Mouse (Mus musculus) hindbrain, embryonic 10.5 days (tissue): ENCODE results near the gene Gpx7. TPM values are rescaled to one million over a fixed set of nuclear protein-coding genes. Genes with fewer than 3 reads are reported as not detected.
A peak's percentile ranks its signal among the peaks of the same experiment; 100 is the strongest.
"Not testable (repeated sequence)": the region's sequence is repeated elsewhere in the genome, so short reads cannot be mapped to it uniquely, and the experiment has no call there.

ENCODE experiments used
- DNase-seq: peaks from one replicate; pipeline ENCODE4 v3.0.0-alpha.2; 2017; ENCODE audit warnings: low spot score
- H3K27ac ChIP-seq: fragments of 300-500 bp; sonication (generic); 2 replicates; pipeline ENCODE4 v1.5.1; 2016; ENCODE audit warnings: mild to moderate bottlenecking, moderate library complexity
- H3K27me3 ChIP-seq: fragments of 300-500 bp; sonication (generic); 2 replicates; pipeline ENCODE4 v1.6.1; 2016; ENCODE audit warnings: mild to moderate bottlenecking; ENCODE audit not compliant: poor library complexity, insufficient read depth, severe bottlenecking
- H3K36me3 ChIP-seq: fragments of 300-500 bp; sonication (generic); 2 replicates; pipeline ENCODE4 v1.6.1; 2016; ENCODE audit warnings: mild to moderate bottlenecking, moderate library complexity
- H3K4me1 ChIP-seq: fragments of 300-500 bp; sonication (generic); replicated peaks from 2 replicates; pipeline ENCODE4 v1.6.1; 2016; ENCODE audit warnings: mild to moderate bottlenecking
- H3K4me3 ChIP-seq: fragments of 300-500 bp; sonication (generic); 2 replicates; pipeline ENCODE4 v1.5.1; 2016; ENCODE audit warnings: mild to moderate bottlenecking, moderate library complexity
- H3K9me3 ChIP-seq: fragments of 300-500 bp; sonication (generic); 2 replicates; pipeline ENCODE4 v1.6.1; 2016; ENCODE audit warnings: mild to moderate bottlenecking, moderate library complexity
- WGBS: fragments of 180-500 bp; shearing (Covaris S2); methylation state at CpG from one replicate; pipeline ENCODE4 v1.1.7; 2016; 5-methylcytosine and 5-hydroxymethylcytosine counted together
- polyA plus RNA-seq: library from polyadenylated mRNA; unstranded; fragments of >200 nt; fragmentation: Nextera tagmentation; extraction: Ambion mirVana; gene quantifications from 2 replicates; pipeline ENCODE4 v1.2.1, GENCODE M21; 2016

Gpx7 gene
- polyA plus RNA-seq, 1 experiment from 2014 or later = 56.0 TPM

- peak overlapping the region; percentile 32 for H3K4me3 ChIP-seq
Observed at GRCm38 (mm10) chr4:108360136-108361055, 46.4 kb downstream of the Gpx7 start.

GRCm38 (mm10) chr4:108358498-108358897 lies 48.3 kb downstream of the Gpx7 start:
- Histone ChIP-seq H3K27me3 (no peaks in the 10 kb centered on the region), H3K36me3 (no peaks in the 10 kb centered on the region), H3K27ac (peak overlapping the region; percentile 95), H3K9me3 (no peaks in the 10 kb centered on the region), H3K4me1 (peaks cover 74% of the 10 kb centered on the region), H3K4me3 (no peak overlapping the region)
- WGBS = 12% methylated on average over 4 of the region's 4 CpGs
- no peak for DNase-seq

More at GRCm38 (mm10) chr4:108360136-108361055, 46.4 kb downstream of the Gpx7 start:
- no peaks in the 10 kb centered on the region for H3K27me3 ChIP-seq
- peaks cover 74% of the 10 kb centered on the region for H3K4me1 ChIP-seq
- peak overlapping the region; percentile 95 for H3K27ac ChIP-seq
- no peaks in the 10 kb centered on the region for H3K9me3 ChIP-seq
- DNase-seq = peak; percentile 94
- no peaks in the 10 kb centered on the region for H3K36me3 ChIP-seq
- WGBS = 5% methylated on average over 28 of the region's 28 CpGs

GRCm38 (mm10) chr4:108357458-108357857 lies 49.3 kb downstream of the Gpx7 start:
- 95% methylated on average over 8 of the region's 8 CpGs for WGBS
- H3K27ac ChIP-seq = no peak overlapping the region
- H3K4me3 ChIP-seq = no peak overlapping the region
- no peaks in the 10 kb centered on the region for H3K27me3 ChIP-seq
- no peak for DNase-seq
- peaks cover 63% of the 10 kb centered on the region for H3K4me1 ChIP-seq
- no peaks in the 10 kb centered on the region for H3K9me3 ChIP-seq
- H3K36me3 ChIP-seq = no peaks in the 10 kb centered on the region

- H3K36me3 ChIP-seq, H3K9me3 ChIP-seq, H3K4me3 ChIP-seq, H3K27ac ChIP-seq, H3K27me3 ChIP-seq, DNase-seq: not testable (repeated sequence)
- H3K4me1 ChIP-seq = peaks cover 54% of the 10 kb centered on the region
Observed at GRCm38 (mm10) chr4:108353591-108353990, 53.2 kb downstream of the Gpx7 start.

- Histone ChIP-seq H3K9me3 (no peaks in the 10 kb centered on the region), H3K4me3 (no peak overlapping the region), H3K4me1 (peaks cover 60% of the 10 kb centered on the region), H3K36me3 (no peaks in the 10 kb centered on the region), H3K27me3 (no peaks in the 10 kb centered on the region), H3K27ac (peak overlapping the region; percentile 85)
- peak; percentile 80 for DNase-seq
- 14% methylated on average over 8 of the region's 8 CpGs for WGBS
Observed at GRCm38 (mm10) chr4:108350819-108351218, 55.9 kb downstream of the Gpx7 start.

Other genes starting within 250 kb of the Gpx7 start
- 15.9 and 18.6 TPM in 2 replicates for gene Echdc2, start 241.5 kb downstream of the Gpx7 start, polyA plus RNA-seq
- 0.07 TPM in 1 of 2 replicates, not detected in the other for gene Zyg11a, start 188.9 kb downstream of the Gpx7 start, polyA plus RNA-seq
- 13.0 and 17.0 TPM in 2 replicates for gene Zyg11b, start 105.9 kb downstream of the Gpx7 start, polyA plus RNA-seq
- gene Coa7, start 78.8 kb downstream of the Gpx7 start, polyA plus RNA-seq = 65.2 and 68.6 TPM in 2 replicates
- 1.1 and 2.4 TPM in 2 replicates for gene Shisal2a, start 23.6 kb downstream of the Gpx7 start, polyA plus RNA-seq
- 62.4 and 81.0 TPM in 2 replicates for gene Tut4, start 52.5 kb upstream of the Gpx7 start, polyA plus RNA-seq
- gene Prpf38a, start 172.4 kb upstream of the Gpx7 start, polyA plus RNA-seq = 101 and 117 TPM in 2 replicates
- gene Orc1, start 172.5 kb upstream of the Gpx7 start, polyA plus RNA-seq = 14.4 and 22.2 TPM in 2 replicates
- 24.8 and 26.6 TPM in 2 replicates for gene Cc2d1b, start 213.0 kb upstream of the Gpx7 start, polyA plus RNA-seq